Mouse (Mus musculus) right cerebral cortex, postnatal 10 days (tissue): ENCODE results near the gene Etfbkmt.
"Not testable (repeated sequence)": the region's sequence is repeated elsewhere in the genome, so short reads cannot be mapped to it uniquely, and the experiment has no call there.

Source experiments
- DNase-seq, 2 experiments: peaks; one replicate each; pipeline ENCODE4 v3.0.0; 2021; ENCODE audit warnings: low spot score in 2 of 2

The Etfbkmt gene

DNA sequence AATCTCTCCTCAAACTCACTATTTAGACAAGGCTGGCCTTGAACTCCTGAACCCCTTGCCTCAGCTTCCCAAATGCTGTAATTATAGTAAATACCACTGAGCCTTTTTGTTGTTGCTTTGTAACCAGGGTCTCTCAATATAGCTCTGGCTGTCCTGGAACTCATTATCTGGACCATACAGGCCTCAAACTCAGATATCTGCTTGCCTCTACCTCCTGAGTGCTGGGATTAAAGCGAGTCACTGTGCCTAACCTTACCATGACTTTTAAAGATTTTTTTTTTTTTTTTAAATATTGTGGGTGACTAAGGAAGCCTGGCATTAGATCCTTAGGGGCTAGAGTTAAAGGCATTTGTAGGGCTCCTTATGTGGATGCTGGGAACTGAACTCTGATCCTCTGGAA, 44.4 kb downstream of the Etfbkmt start:
- no peak for DNase-seq

DNA sequence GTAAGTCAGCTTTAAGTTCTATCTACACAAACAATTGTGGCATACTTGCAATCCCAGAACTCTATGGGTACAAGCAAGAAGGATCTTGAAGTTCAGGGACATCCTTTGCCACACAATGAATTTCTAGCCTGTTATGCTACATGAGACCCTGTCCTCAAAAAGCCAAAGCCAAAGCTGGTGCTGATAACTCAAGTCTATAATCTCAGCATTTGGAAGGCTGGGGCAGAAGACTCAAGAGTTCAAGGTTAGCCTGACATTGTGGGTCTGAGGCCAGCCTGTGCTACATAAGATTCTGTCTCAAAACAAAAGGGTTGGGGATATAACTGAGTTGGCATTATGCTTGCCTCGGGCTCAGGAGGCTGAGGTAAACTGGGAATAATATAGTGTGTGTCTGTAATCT, 47.7 kb downstream of the Etfbkmt start:
- DNase-seq: no peak

DNA sequence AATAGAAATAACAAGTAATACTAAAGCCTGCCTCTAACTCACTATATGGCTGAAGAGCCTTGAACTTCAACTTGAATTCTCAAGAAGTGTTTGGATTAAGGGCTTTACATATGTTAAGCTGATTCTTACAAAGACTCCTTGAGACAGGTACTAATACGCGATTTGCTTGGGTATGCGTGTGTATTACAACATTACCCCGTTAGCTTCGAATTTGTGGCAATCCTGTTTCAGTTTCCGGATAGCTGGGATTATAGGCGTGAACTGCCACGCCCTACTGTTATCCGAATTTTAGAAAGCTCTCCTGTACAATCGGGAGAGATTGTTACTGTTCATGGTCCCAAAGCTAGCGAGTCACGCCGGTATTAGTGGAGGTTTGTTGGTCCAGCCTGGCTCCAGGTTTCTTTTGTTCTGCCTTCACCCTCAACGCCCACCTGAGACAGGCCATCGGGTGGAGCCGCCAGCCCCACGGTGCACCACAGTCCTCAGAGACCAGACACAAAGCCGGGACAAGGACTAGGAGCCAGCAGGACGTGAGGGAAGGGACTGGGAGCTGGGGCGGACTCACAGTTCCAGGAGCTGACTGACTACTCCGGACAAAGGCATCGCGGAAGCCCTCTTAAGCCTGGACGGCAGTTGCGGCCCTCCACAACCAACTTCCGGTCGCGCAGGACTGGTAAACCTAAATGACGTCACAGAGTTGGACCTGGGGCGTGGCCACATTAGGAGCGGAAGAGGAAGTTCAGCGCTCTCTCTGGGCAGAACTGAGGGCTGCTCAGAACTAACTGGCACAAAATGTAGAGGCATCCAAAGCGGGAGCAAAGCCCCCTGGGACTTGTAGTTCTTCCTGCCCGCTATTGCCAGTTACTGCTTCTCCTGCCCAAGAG, 48.6 kb downstream of the Etfbkmt start, which contains the start of gene Amn1:
Gene Amn1, minus strand, starts transcription at position 672 of the 884 bp plus-strand sequence.
- peak; percentile 97 to 99 for DNase-seq

DNA sequence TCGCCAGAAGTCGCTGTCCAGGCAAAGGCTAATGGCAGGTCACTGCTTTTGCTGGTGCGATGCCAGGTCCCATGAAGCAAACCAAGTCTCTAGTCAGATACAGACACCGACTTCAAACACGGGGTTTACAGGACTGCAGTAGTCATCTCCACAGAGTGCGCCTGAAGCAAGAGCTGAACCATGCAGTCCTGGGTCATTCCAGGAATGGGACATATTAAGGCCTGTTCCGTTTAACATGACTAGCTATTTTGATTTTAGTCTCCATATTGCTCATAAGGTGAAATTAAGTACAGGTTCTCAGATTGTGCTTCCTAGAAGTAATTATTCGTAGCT, 49.2 kb downstream of the Etfbkmt start:
- no peak for DNase-seq

DNA sequence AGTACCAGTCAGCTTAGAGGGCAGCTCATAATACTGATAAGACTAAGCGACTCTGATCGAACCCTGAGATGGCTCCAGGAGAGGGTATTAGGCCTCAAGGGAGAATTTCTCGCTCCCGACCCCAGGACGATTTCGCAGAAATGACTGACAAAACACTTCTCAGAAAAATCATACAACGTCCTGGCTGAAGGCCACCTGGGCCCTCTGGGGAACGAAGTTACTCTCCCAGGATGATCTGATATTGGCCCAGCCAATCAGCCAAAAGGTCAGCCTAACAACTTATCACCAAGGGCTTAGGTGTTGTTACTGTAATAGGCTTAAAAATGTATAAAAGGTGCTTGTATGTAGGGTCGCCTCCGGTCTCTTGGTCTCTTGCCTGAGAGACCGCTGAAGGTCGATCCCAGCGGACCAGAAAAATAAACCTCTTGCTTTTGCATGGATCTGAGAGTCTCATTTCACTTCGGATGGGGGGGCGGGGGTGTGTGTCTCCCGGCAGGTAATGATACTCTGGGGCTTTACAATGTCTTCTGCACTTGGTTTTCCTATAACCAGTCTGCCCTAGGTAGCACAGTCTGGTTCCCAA, 49.8 kb downstream of the Etfbkmt start:
- DNase-seq: peak in 1 of 2 experiments; percentile 31

DNA sequence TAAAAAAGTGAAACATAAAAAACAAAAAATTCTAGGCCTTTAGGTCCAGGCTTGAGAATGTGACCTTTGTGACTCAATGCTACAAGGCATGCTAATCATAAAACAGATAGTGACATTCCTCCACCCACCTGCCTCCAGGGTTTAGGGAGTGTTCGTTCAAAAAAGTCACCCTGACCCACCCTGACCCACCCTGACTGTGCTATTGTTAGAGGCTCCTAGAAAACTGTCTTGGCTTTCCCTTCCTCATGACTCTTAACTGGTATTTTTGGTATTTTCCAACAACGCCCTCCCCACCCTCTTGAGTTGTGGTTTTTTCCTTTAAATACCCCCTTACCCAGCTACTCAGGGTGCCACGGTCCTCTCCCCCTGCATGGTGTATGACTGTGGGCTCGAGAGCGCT, 52.3 kb downstream of the Etfbkmt start:
- not testable (repeated sequence) for DNase-seq

DNA sequence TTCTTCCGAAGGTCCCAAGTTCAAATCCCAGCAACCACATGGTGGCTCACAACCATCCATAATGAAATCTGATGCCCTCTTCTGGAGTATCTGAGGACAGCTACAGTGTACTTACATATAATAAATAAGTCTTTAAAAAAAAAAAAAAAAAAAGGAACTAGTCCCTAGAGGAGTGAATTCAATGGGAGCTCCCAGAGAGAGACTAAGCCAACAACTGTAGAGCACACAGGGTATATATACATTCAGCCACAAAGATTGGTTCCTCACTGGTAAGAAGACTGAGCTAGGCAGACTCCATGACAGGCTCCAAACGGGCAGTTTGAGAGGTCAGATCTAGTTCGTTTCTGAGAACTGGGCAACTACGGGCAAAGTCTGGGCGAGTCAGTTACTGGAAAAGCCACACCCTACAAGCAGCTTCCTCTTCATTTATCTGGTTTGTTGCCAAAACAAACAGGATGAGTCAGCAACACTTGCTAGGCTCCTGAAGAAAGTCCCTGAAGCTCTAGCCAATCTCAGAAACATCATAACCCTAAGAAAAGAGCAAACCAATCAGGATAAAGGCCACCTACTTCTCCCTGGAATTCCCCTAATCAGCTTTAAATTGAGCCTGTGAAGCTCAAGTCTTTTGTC, 53.7 kb downstream of the Etfbkmt start:
- DNase-seq: no peak

DNA sequence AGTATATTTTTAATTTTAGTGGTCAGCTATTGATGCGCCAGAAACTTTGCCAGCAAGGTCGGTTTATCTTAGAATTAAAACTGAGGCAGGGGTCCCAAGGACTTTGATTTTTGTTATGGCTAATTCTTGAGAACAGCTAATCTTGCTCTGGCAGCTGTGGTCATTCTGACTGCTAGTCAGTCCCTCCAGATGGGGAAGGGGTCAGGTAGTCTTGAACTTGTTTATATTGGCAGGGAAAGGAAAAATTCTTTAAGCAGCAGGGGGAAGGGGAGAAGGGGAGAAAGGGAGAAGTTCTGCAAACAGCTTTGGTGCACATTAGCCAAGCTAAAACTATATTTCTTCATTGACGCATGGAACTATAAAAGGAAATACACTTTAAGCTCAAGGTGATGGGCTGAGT, 57.5 kb downstream of the Etfbkmt start:
- no peak for DNase-seq

DNA sequence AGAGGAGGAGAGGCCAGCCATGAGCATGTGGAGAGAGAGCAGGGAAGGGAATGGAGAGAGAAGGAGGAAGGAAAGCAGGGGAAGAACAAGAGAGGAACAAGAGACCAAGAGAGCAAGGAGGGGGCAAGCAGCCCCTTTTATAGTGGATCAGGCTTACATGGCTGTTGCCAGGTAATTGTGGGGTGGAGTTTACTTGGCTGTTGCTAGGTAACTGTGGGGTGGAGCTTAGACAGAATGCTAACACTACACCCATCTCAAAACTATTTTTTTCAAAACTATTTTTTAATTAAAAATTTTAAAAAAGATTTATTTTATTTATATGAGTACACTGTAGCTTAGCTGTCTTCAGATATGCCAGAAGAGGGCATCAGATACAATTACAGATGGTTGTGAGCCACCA, 58.9 kb downstream of the Etfbkmt start:
- no peak for DNase-seq
